Mouse (Mus musculus): ENCODE results near the gene Actbl2. TPM values are rescaled to one million over a fixed set of nuclear protein-coding genes. Genes with fewer than 3 reads are reported as not detected.

Actbl2 gene
- total RNA-seq, 2 experiments from 2014 or later, result not detected

DNA sequence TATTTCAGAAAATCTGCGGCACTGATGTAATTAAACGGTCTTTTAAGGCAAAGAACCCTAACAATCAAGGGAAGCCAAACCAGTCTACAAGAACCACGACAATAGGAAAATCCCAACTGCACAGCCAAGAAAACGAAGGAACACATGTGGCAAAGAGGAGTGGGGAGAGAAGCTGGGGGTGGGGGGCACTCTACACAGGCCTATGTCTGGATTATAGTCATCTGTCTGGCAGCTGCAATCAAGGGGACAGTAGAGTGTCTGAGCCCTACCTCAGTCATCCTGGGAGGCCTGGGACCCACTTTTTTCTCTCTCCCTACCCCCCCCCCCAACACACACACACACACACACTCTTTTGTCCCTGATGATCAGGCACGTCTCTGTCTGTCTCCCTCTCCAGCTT lies 12.0 kb downstream of the Actbl2 start:
- no peak for DNase-seq (ENCODE audit: low spot score)
- intact Hi-C loops (cut with DNase I), result no loop called here

- no peak for DNase-seq (ENCODE audit: low spot score)
- intact Hi-C loops (cut with DNase I), result no loop called here
Observed at GRCm38 (mm10) chr13:111268992-111269391, 14.2 kb downstream of the Actbl2 start.

DNA sequence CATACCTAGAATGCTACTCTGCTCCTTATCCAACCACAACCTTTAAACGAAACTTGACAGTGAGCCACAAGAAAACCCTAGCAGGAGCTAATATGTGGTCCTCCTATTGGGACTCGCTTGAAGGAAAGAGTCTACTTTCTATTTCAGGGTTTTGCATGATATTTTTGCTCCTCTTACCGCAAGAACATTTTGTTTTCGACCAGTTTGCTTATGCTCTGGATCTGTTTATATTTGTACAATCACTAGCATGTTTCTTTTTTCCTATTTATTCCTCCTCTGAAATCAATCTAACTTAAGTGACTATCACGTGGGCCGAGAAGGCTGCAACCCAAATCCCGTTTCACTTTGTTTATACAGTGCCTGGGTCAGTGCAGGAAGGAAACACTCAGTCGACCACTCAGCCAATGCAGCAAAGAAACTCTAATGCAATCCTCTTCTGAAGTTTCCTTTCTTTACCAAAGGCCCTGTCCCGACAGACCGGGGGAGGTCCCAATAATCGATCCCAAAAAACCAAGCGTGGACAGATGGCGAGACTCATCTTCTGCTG lies 15.0 kb downstream of the Actbl2 start:
- no peak for DNase-seq (ENCODE audit: low spot score)
- intact Hi-C loops (cut with DNase I), result no loop called here

DNA sequence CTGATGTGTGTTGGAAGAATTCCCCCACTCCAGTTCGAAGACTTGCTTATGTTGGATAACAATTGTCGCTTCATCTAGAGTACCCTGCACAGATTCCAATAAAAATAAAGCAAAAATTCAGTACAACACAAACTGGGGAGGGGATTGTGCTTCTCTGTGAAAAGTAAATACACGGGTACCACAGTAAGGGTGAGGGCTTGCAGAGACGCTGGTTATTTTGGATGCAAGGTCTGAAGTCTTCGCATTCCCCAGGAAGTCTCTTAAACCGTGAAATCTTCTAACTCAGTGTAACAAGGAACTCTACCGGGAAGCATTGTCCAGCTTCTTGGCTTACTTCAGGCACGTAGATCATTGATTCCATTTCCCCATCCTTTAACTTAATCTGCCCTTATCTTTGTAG lies 17.1 kb downstream of the Actbl2 start:
- no peak for DNase-seq (ENCODE audit: low spot score)
- intact Hi-C loops (cut with DNase I), result no loop called here

DNA sequence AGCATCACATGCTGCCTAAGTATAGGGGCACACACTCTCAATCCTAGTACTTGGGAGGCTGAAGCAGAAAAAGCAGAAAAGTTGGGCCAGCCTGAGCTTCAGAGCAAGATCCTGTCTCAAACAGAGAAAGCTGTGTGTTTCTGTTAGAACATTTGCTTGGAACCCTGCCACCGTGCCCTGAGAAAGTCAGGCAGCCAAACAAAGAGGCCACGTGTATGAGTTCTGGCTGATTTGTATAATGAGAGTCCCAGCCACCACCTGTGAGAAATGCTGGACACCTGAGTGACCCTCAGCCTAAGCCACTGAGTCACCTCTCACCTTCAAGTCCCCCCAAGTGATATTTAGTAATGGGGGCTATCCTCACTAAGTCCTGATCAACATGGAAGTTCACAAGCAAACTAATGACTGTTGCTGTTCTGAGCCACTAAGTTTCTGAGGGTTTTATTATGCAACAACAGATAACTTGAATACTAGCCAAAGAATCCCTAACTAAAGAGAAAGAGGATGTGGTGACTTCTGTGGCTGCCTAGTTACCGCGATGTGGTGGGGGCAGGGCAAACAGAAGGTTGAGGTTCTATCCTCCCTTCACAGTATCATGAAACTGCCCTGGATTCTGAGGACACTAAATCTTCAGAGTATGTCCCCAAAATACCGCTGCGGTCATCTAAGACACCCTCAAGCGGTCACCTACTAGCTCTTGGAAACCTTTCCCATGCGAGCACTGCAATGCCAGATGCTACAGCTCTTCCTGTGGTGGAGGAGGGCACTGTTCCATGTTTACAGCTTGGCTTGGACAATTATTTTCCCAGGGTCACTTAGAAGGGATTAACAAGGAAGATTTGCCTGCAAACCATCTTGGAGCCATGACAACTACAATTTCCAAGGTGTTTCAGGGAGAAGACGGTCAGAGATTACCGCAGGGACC lies 31.9 kb downstream of the Actbl2 start:
- DNase-seq (ENCODE audit: low spot score), result peak; percentile 17

DNA sequence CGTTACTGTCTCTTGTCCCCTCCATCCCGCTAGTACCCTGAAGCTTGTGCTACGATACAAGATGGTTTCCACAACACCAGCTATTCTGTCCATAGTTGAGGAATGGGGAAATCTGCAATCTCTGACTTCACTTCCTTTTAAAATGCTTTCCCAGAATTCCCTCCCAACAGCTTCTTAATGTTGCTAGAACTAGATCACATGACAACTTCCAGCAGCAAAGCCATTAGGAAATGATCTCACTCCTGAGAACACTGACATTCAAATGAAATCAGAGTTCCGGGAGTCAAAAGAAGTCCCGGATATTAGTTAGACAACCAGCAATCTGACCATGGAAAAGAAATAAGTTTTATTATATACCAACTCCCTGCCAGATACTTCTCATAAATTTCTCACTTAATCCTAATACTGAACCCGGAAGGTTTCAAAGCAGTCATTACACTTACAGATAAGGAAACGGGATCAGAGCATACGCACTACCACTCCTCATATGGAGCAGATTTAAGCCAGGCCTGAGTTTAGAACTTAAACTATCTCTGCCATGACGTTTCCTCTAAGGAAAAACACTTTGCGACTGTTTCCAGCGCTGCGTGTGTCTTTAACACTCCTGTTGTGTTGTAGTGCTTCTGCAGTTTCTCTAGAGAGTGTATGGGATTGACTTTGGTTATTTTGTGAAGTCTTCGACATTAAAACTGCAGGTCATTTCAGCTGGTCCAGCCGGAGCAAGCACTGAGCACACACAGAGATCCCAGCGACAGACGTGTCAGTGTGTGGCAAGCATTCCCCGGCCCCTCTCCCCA lies 36.5 kb downstream of the Actbl2 start:
- intact Hi-C loops (cut with DNase I), result no loop called here
- DNase-seq (ENCODE audit: low spot score), result no peak

More for the DNA sequence above, 31.9 kb downstream of the Actbl2 start:
- intact Hi-C loops (cut with DNase I), result no loop called here

- peak; percentile 4 for DNase-seq (ENCODE audit: low spot score)
- intact Hi-C loops (cut with DNase I), result no loop called here
Observed at GRCm38 (mm10) chr13:111291958-111292493, 37.2 kb downstream of the Actbl2 start.

DNA sequence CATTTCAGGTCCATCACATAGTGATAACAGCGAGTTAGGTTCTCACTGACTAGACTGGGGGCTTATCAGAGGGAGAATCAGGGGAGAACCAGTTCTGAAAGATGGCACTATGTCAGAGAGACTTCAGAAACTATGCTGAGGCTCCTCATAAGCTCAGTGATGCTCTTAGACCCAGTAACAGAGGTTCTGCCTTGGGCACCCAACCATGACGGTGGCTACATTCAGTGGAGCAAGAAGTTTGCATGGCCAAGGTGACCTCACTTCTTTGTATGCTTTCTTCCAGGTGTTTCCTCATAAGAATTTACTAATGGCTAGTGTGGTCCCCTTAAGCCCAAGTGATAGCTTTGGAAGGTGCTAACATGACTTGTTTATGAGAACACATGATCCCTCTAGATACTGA lies 38.7 kb downstream of the Actbl2 start:
- no peak for DNase-seq (ENCODE audit: low spot score)
- intact Hi-C loops (cut with DNase I), result no loop called here

- intact Hi-C loops (cut with DNase I), result no loop called here
- no peak for DNase-seq (ENCODE audit: low spot score)
Observed at GRCm38 (mm10) chr13:111294965-111295494, 40.2 kb downstream of the Actbl2 start.

- intact Hi-C loops (cut with DNase I), result no loop called here
- peak; percentile 3 for DNase-seq (ENCODE audit: low spot score)
Observed at GRCm38 (mm10) chr13:111296029-111296428, 41.2 kb downstream of the Actbl2 start.

GRCm38 (mm10) chr13:111297614-111298013 lies 42.8 kb downstream of the Actbl2 start:
- intact Hi-C loops (cut with DNase I), result no loop called here
- no peak for DNase-seq (ENCODE audit: low spot score)

- intact Hi-C loops (cut with DNase I), result no loop called here
- no peak for DNase-seq (ENCODE audit: low spot score)
Observed at GRCm38 (mm10) chr13:111299145-111299713, 44.4 kb downstream of the Actbl2 start.

DNA sequence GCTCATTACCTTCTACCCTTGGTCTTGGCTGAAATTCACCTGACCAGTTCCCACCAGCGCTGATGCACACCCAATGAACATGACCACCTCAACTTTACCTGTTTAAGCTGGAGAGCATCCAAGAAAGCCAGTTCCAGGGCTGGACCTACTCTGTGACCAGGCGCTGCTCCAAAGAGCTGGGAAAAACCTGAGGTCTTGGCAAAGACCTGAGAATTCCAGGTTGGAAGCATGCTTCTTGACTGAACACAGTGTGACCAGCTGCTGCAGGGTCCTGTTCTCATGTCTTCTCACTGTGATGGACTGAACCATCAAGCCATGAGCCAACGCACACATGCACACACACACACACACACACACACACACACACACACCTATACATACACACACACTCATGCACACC lies 46.0 kb downstream of the Actbl2 start:
- no peak for DNase-seq (ENCODE audit: low spot score)
- intact Hi-C loops (cut with DNase I), result no loop called here

- DNase-seq (ENCODE audit: low spot score), result no peak
- intact Hi-C loops (cut with DNase I), result no loop called here
Observed at GRCm38 (mm10) chr13:111301431-111301830, 46.6 kb downstream of the Actbl2 start.

DNA sequence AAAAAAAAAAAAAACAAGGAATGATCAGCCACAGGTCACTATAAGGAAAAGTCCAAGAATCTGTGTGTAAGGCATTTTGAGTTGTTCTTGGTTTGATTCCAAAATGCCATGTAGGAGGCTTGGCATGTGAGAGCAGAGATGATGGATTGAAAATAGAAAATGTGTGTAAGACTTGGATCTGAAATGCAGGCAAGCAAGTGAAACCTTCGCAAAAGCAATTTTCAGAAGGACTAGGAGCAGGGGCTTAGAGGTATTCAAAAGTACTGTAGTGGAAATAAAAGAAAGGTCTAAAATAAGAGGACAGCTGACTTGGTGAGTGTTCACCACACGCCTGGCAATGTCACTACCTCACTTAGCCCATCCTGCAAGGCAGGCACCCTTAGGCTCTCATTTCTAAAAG lies 49.4 kb downstream of the Actbl2 start:
- intact Hi-C loops (cut with DNase I), result no loop called here
- no peak for DNase-seq (ENCODE audit: low spot score)

DNA sequence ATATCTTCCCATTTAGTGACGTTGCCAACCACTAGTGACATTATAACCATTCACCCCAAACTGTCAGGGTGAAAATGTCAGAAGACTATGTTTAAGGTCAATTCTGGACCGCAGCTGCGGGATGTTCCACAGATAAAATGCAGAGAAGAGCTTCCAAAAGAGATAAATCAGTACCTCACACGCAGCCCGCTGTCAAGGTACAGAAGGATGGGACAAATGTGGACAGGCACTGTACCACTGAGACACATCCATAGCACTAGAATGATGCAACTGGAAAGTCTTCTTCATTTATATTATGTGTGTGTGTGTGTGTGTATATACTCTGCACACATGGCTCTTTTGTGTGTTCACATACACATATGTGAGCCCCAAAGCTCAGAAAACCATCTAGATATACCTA lies 49.9 kb downstream of the Actbl2 start:
- DNase-seq (ENCODE audit: low spot score), result no peak
- intact Hi-C loops (cut with DNase I), result no loop called here
